Mouse (Mus musculus) right cerebral cortex, postnatal 25 days (tissue): ENCODE data around the gene Man1a.

Experiments used
- DNase-seq: peaks from one replicate; pipeline ENCODE4 v3.0.0; 2022

Man1a gene

GRCm38 (mm10) chr10:54076420-54076819 lies at the start of gene Man1a:
Gene Man1a (minus strand): TSS chr10:54076609.
- no peak for DNase-seq

- DNase-seq = no peak
These were observed 45.4 kb upstream of the Man1a start for GRCm38 (mm10) chr10:54121816-54122215.

- DNase-seq = no peak
These were observed 44.0 kb upstream of the Man1a start for GRCm38 (mm10) chr10:54120375-54120774.

GRCm38 (mm10) chr10:54119303-54119702 lies 42.9 kb upstream of the Man1a start:
- DNase-seq = no peak

GRCm38 (mm10) chr10:54118223-54118912 lies 42.0 kb upstream of the Man1a start:
- DNase-seq = no peak

GRCm38 (mm10) chr10:54117763-54118162 lies 41.4 kb upstream of the Man1a start:
- DNase-seq = peak; percentile 10

- no peak for DNase-seq
These were observed 27.3 kb upstream of the Man1a start for GRCm38 (mm10) chr10:54103671-54104070.

GRCm38 (mm10) chr10:54092081-54092480 lies 15.7 kb upstream of the Man1a start:
- no peak for DNase-seq

- DNase-seq = no peak
These were observed 13.5 kb upstream of the Man1a start for GRCm38 (mm10) chr10:54089923-54090322.

- DNase-seq = no peak
These were observed 10.9 kb upstream of the Man1a start for GRCm38 (mm10) chr10:54087346-54087745.

GRCm38 (mm10) chr10:54085073-54085472 lies 8.7 kb upstream of the Man1a start:
- DNase-seq = no peak

GRCm38 (mm10) chr10:54077005-54077404 lies 596 bp upstream of the Man1a start:
- no peak for DNase-seq

- DNase-seq = peak; percentile 89
These were observed 883 bp downstream of the Man1a start for GRCm38 (mm10) chr10:54075441-54076010.

- DNase-seq = peak; percentile 61
These were observed 1.6 kb downstream of the Man1a start for GRCm38 (mm10) chr10:54074609-54075421.

- DNase-seq = no peak
These were observed 2.2 kb downstream of the Man1a start for GRCm38 (mm10) chr10:54074247-54074608.

GRCm38 (mm10) chr10:54073641-54074203 lies 2.7 kb downstream of the Man1a start:
- no peak for DNase-seq

GRCm38 (mm10) chr10:54072336-54072735 lies 4.1 kb downstream of the Man1a start:
- DNase-seq = no peak

GRCm38 (mm10) chr10:54070496-54070895 lies 5.9 kb downstream of the Man1a start:
- DNase-seq = no peak

GRCm38 (mm10) chr10:54069412-54069811 lies 7.0 kb downstream of the Man1a start:
- no peak for DNase-seq

GRCm38 (mm10) chr10:54066683-54067082 lies 9.7 kb downstream of the Man1a start:
- no peak for DNase-seq

- no peak for DNase-seq
These were observed 12.7 kb downstream of the Man1a start for GRCm38 (mm10) chr10:54063551-54064260.

- no peak for DNase-seq
These were observed 13.6 kb downstream of the Man1a start for GRCm38 (mm10) chr10:54062835-54063234.

GRCm38 (mm10) chr10:54061159-54061558 lies 15.2 kb downstream of the Man1a start:
- no peak for DNase-seq
